18 mouse cellular contexts compared by ENCODE assay signal in genomic region chr15:78029938-78030337, GRCm38 (mm10).
"Had no signal": no experiment of that assay in that cellular context is flagged by ENCODE, and none has a peak within 500 bp of the region (broad histone marks: within the 10 kb centered on the region; RNA-seq: fewer than 3 reads in every experiment).

No protein-coding gene starts in this region.

- H3K9ac ChIP-seq: lung, embryonic 14.5 days; midbrain, embryonic 12.5 days; neural tube, embryonic 13.5 days; neural tube, embryonic 15.5 days had no signal

- H3K4me3 ChIP-seq: midbrain, embryonic 10.5 days; midbrain, embryonic 12.5 days; myocyte; neural tube, embryonic 13.5 days; neural tube, embryonic 15.5 days had no signal

- H3K27ac ChIP-seq: midbrain, embryonic 10.5 days; midbrain, embryonic 12.5 days; neural tube, embryonic 13.5 days; neural tube, embryonic 15.5 days had no signal

- ATAC-seq: midbrain, embryonic 16.5 days had no signal

- H3K4me2 ChIP-seq: lung, embryonic 14.5 days; midbrain, embryonic 12.5 days; neural tube, embryonic 13.5 days; neural tube, embryonic 15.5 days had no signal

- H3K9me3 ChIP-seq: midbrain, embryonic 10.5 days; midbrain, embryonic 12.5 days; neural tube, embryonic 13.5 days; neural tube, embryonic 15.5 days had no signal

- H3K27me3 ChIP-seq: midbrain, embryonic 12.5 days; neural tube, embryonic 13.5 days; neural tube, embryonic 15.5 days had no signal

- DNase-seq: lung, adult 18-20 months; lung, postnatal 10 days; lung, postnatal 4 days; midbrain, embryonic 14.5 days; retina, postnatal 1 day; right cerebral cortex, adult 18-20 months; right cerebral cortex, postnatal 25 days; spleen, adult 18-20 months; thymus, adult 18-20 months; thymus, postnatal 14 days; thymus, postnatal 36 days had no signal

- H3K4me1 ChIP-seq: midbrain, embryonic 10.5 days; midbrain, embryonic 12.5 days had no signal

- H3K36me3 ChIP-seq: midbrain, embryonic 10.5 days; midbrain, embryonic 12.5 days; neural tube, embryonic 13.5 days; neural tube, embryonic 15.5 days had no signal
